Mouse (Mus musculus) mammary gland, adult 2 months (tissue): ENCODE results near the gene S100a3. TPM values are rescaled to one million over a fixed set of nuclear protein-coding genes. Genes with fewer than 3 reads are reported as not detected.

Experiments used
- polyA plus RNA-seq: library from polyadenylated mRNA; depleted of rRNA; stranded (reverse); fragments of >200 nt; gene quantifications from 2 replicates; pipeline ENCODE4 v1.2.3, GENCODE M21; 2012; ENCODE audit warnings: low replicate concordance; rRNA removed

S100a3 gene
- 0.93 and 1.1 TPM in 2 replicates for polyA plus RNA-seq

DNA sequence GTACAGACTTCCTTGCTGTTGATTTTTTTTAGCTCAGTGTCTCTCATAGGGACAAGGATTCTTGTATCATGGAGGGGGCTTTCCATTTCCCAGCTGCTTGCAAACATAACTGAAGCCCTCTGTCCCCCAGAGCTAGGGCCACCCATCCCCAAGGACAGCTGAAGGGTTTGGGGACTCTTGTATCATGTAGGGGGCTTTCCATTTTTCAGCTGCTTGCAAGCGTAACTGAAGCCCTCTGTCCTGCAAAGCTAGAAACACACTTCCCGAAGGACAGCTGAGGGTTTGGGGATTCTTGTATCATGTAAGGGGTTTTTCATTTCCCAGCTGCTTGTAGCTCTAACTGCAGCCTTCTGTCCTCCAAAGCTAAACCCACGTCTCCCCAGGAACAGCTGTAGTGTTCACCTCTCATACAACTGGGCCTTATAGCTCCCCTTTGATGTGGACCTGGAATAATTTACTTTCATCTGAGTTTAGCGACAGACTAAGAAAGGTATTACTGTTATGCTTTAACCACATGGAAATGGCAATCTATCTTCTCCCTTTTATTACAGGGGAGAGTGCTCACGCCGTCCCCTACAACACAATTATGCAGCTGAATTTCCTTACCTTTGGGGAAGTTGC, at the start of gene S100a3:
Gene S100a3 (plus strand): TSS at position 571 of the 621 bp plus-strand sequence.

DNA sequence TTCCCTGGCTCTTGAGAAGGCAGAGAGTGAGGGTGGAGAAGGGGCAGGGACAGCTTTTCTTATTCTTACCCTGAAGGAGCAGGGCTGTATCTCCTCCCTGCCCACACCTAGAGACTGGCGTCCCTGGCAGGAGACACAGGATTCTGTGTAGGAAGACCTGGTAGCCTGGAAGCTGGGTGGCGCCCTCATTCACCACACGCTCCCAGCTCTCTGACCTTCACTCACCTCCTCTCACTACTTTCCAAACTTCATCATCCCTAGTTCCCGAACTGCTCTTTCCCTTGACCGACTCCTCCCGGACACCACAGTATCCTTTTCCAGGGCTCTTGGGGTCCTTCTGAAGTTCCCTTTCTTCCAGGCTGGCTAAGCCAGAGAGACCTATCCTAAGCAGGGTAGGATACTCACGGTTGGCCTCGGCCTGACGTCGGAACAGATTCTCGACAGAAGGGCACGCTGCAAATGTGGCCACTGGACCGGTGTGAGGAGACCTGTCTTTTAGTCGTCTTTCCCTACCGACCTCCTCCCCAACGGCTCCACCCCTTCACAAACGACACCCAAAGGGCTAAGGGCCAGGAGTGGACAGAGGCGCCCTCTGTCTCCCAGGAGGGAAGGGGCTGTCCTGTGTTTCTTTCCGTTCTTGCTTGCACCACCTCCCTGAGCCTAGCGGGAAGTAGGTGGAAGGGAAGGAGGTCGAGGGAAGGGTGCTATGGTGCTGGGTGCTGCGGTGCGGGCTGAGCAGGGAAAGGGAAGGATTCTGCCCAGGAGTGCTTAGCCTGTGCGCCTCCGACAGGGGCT, 46.4 kb upstream of the S100a3 start, which contains the start of the genes S100a1 and S100a13:
Gene S100a1 (minus strand): TSS at position 597 of the 795 bp plus-strand sequence.
Gene S100a13 (plus strand): TSS at position 640 of the 795 bp plus-strand sequence.

DNA sequence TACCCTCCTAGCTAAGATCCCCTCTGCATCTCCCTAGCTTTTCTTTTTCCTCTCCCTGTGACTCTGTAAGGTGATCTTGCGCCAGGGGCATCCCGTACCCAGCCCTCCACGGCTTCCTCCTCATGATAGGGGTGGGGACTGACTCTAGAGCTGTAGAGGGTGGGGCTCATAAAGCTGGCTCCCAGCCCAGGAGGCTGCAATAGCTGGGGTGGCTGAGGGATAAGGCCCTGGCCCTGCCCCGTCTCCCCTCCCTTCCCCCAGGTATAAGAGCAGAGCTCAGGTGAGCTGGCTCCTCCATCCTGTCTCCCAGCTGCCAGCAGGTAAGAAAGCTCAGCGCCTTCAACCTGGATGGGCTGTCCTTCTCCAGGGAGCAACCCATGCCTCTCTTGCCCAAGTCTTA, 33.8 kb upstream of the S100a3 start, which contains the start of gene S100a14:
Gene S100a14 (plus strand): TSS at position 277 of the 400 bp plus-strand sequence.

DNA sequence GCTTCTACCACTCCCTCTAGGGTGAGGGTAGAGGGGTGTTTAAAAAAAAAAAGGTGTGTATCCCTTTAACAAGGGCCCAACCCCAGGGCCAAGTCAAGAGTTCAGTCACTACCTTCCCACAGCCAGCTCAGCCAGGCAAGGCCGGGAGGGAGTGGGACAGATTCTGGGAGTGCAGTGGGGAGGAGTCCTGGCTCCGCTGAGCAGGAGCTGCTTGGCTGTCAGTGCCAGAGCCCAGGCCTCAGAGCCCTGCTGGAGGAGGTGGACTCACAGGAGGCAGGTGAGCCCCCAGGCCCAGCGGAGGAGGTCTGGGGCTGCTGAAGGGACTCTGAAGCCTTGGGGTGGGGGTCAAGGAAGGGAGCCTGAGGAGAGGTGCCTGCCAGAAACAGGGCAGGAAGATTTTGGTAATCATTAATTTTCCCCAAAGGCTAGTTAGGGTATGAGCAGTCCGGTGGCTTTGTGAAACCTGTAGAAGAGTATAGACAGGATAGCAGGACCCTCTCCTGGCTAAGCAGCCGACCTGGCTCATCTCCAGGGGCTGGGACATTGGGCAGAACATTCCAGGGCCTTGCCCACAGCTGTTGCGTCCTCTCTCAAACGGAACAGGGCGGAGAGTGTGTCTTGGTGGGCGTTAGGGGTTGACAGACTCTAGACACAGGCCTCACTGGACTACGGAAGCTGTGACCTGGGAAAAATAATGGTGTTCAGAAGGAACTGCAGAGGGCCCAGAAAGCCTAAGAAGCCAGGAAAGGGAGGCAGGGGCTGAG, 23.1 kb upstream of the S100a3 start, which contains the start of gene S100a16:
Gene S100a16 (plus strand): TSS at position 114 of the 764 bp plus-strand sequence.

DNA sequence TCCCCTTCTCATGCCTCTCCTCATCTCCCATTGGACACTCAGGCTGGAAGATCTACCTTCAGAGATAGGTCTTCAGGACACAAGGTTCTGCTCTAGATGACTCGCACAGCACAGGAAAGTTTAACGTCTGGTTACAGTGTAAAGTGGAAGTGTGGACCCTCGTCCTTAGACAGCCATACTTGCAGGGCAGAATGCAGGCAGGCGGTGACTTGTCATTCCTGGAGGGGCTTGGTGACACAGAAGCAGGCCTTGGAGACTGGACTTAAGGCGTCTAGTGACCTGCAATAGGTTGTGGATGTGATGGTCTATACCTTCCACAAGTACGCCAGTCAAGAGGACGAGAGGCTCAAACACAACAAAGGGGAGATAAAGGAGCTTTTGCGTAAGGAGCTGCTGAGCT, 29.6 kb downstream of the S100a3 start, which contains the start of gene S100a2:
Gene S100a2 (plus strand): TSS at position 301 of the 400 bp plus-strand sequence.

DNA sequence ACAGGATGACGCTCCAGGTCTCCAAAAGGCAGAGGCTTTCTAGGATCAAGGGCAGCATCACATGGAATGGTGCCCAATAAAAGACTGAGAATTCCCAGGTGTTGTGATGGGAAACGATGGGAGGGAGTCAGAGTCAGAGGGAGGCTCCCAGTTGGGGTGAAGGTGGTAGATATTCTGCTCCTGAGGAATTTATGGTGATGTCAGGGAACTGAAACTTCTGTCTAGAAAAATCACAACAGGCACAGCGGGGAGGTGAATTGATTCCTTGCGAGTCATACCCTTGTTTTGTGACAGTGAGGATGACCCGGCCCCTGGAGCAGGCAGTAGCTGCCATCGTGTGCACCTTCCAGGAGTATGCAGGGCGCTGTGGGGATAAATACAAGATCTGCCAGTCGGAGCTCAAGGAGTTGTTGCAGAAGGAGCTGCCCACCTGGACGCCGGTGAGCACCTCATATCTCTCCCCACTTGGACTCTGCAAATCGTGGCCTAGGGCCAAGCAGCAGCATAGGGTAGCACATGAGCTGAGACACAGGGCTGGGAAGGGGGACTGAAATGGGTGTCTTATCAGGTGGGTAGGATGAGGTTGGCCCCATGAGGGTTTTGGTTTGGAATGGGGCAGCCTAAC, 41.2 kb downstream of the S100a3 start, which contains the start of gene Gm42674:
Gene Gm42674 (plus strand): TSS at position 419 of the 625 bp plus-strand sequence.

DNA sequence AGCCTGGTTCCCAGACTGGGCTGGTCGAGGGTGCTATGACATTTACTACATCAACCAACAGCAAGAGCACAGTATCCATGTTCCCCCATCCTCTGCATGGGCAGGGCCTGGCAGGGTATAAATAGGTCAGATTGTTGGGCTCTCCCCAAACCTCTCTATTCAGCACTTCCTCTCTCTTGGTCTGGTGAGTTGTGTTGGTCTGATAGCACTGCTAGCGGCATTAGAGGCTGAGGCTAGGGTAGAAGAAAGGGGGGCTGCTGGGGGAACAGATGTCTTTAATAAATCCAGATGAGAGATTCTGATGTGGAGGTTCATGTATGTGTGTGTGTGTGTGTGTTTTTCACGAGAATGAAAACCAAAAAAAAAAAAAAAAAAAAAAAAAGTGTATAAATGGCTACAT, 43.2 kb downstream of the S100a3 start, which contains the start of gene S100a4:
Gene S100a4 (plus strand): TSS at position 149 of the 400 bp plus-strand sequence.

DNA sequence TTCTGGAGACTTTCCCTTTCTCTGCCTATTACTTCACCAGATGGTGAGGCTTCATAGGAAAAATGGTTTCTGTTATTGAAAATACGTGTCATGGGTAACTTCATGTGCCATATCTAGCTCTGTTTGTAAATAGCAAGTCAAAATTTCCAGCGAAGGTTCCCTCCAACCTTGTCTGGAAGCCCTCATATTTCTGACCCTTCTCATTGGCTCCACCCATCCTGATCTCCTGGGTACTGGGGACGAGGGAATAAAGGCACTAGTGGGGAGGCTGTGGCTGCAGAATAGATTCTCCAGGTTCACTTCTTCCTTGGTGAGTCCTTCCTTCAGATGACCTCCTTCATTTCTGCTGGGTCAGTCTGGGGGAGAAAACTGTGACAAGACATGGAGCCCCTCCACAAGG, 47.8 kb downstream of the S100a3 start, which contains the start of gene S100a5:
Gene S100a5 (plus strand): TSS at position 301 of the 400 bp plus-strand sequence.

DNA sequence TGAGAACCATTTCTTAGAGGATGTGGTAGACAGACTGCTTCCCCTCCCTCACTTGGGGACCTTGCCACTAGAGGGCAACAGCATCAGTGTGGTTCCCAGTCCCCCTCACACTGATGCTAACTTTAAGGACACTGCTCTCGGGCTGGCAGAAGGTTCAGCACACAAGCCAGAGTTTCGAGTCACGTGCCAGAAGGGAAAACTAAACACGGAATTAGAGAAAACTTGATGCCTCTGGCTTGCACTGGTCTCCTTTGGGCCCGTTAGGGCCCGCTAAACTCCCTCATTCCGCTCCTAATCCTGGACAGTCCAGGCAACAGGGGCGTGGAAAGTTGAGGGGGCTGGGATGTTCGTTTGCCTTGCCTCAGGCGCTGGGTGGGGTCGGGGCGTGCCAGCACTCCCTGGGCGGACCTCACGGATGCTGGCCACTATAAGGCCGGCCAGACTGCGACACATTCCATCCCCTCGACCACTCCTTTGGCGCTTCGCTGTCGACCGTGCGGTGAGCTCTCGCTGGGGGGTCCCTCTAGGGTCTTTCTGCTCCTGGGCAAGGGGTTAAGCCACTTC, 52.4 kb downstream of the S100a3 start, which contains the start of gene S100a6:
Gene S100a6 (plus strand): TSS at position 155 of the 564 bp plus-strand sequence.

Other genes with a start within 250 kb of the S100a3 start
- 21.0 and 21.7 TPM in 2 replicates for gene Slc27a3, start 170.6 kb upstream of the S100a3 start, polyA plus RNA-seq
- 26.7 and 32.2 TPM in 2 replicates for gene Ints3, start 127.0 kb upstream of the S100a3 start, polyA plus RNA-seq
- 102 and 127 TPM in 2 replicates for gene Npr1, start 94.7 kb upstream of the S100a3 start, polyA plus RNA-seq
- gene Ilf2, start 84.5 kb upstream of the S100a3 start, polyA plus RNA-seq: 13.6 and 27.9 TPM in 2 replicates
- 24.1 and 56.4 TPM in 2 replicates for gene Snapin, start 69.5 kb upstream of the S100a3 start, polyA plus RNA-seq
- 32.0 and 41.4 TPM in 2 replicates for gene Chtop, start 51.1 kb upstream of the S100a3 start, polyA plus RNA-seq
- 164 and 343 TPM in 2 replicates for gene S100a1, start 46.2 kb upstream of the S100a3 start, polyA plus RNA-seq
- 79.8 and 155 TPM in 2 replicates for gene S100a13, start 46.1 kb upstream of the S100a3 start, polyA plus RNA-seq
- gene S100a14, start 33.7 kb upstream of the S100a3 start, polyA plus RNA-seq: 1.7 and 5.7 TPM in 2 replicates
- gene S100a16, start 23.3 kb upstream of the S100a3 start, polyA plus RNA-seq: 114 and 155 TPM in 2 replicates
- gene S100a2, start 29.7 kb downstream of the S100a3 start, polyA plus RNA-seq: not detected in 2 replicates
- not detected in 2 replicates for gene Gm42674, start 41.3 kb downstream of the S100a3 start, polyA plus RNA-seq
- gene S100a4, start 43.2 kb downstream of the S100a3 start, polyA plus RNA-seq: 43.9 and 97.5 TPM in 2 replicates
- gene S100a5, start 47.9 kb downstream of the S100a3 start, polyA plus RNA-seq: not detected in 2 replicates
- 496 and 932 TPM in 2 replicates for gene S100a6, start 52.3 kb downstream of the S100a3 start, polyA plus RNA-seq
- 0.43 and 2.1 TPM in 2 replicates for gene S100a7a, start 93.4 kb downstream of the S100a3 start, polyA plus RNA-seq
- 0.53 and 6.2 TPM in 2 replicates for gene S100a8, start 108.4 kb downstream of the S100a3 start, polyA plus RNA-seq
- 2.2 and 3.9 TPM in 2 replicates for gene S100a9, start 135.1 kb downstream of the S100a3 start, polyA plus RNA-seq
- gene Pglyrp4, start 166.3 kb downstream of the S100a3 start, polyA plus RNA-seq: 0.06 and 1.8 TPM in 2 replicates
- gene Gm5849, start 217.3 kb downstream of the S100a3 start, polyA plus RNA-seq: not detected in 2 replicates